Mouse (Mus musculus): ENCODE measurements around the gene Tspan4. TPM values are rescaled to one million over a fixed set of nuclear protein-coding genes. Genes with fewer than 3 reads are reported as not detected.

The Tspan4 gene
- total and polyA plus RNA-seq, 2 experiments from 2014 or later: 72.2 to 84.2 TPM

GRCm38 (mm10) chr7:141438201-141438968 is 36.7 kb upstream of the Tspan4 start:
- DNase-seq (ENCODE audit: low spot score) (no peak), ATAC-seq (ENCODE audit: insufficient read depth, low read depth) (no peak)
- TF ChIP-seq EP300 (IDR thresholded peaks at IDR 0.05; ENCODE audit: low read depth): no peak
- TF ChIP-seq CTCF (IDR thresholded peaks at IDR 0.05; ENCODE audit: low read depth): no peak
- 90% methylated on average over 12 of the region's 12 CpGs for WGBS
- Histone ChIP-seq H3K4me2 (ENCODE audit: low read depth, low read length) (no peak overlapping the region), H3K36me3 (replicated peaks; ENCODE audit: control insufficient read depth, insufficient read depth, low read length) (no peaks in the 10 kb centered on the region; the same call in 1 of the 2 replicates), H3K4me1 (ENCODE audit: control insufficient read depth, insufficient read depth) (peaks cover 28% of the 10 kb centered on the region), H3K9me3 (replicated peaks; ENCODE audit: control insufficient read depth, low read length) (no peaks in the 10 kb centered on the region), H3K4me3 (ENCODE audit: low read depth, low read length) (no peak overlapping the region), H3K9ac (replicated peaks; ENCODE audit: low read depth, low read length) (no peak overlapping the region), H3K27me3 (ENCODE audit: control insufficient read depth, insufficient read depth, low read length) (no peaks in the 10 kb centered on the region), H3K27ac (ENCODE audit: low read depth) (no peak overlapping the region)

- H3K4me2 ChIP-seq (ENCODE audit: low read depth, low read length): no peak overlapping the region
- H3K36me3 ChIP-seq (replicated peaks; ENCODE audit: control insufficient read depth, insufficient read depth, low read length): no peaks in the 10 kb centered on the region; the same call in 1 of the 2 replicates
- WGBS: 93% methylated on average over 10 of the region's 10 CpGs
- no peaks in the 10 kb centered on the region for H3K27me3 ChIP-seq (ENCODE audit: control insufficient read depth, insufficient read depth, low read length)
- DNase-seq (ENCODE audit: low spot score): no peak
- peaks cover 31% of the 10 kb centered on the region for H3K4me1 ChIP-seq (ENCODE audit: control insufficient read depth, insufficient read depth)
- H3K27ac ChIP-seq (ENCODE audit: low read depth): no peak overlapping the region
- no peak for TF ChIP-seq EP300 (IDR thresholded peaks at IDR 0.05; ENCODE audit: low read depth)
- no peak for TF ChIP-seq CTCF (IDR thresholded peaks at IDR 0.05; ENCODE audit: low read depth)
- no peak overlapping the region for H3K4me3 ChIP-seq (ENCODE audit: low read depth, low read length)
- no peak for ATAC-seq (ENCODE audit: insufficient read depth, low read depth)
- no peak overlapping the region for H3K9ac ChIP-seq (replicated peaks; ENCODE audit: low read depth, low read length)
- no peaks in the 10 kb centered on the region for H3K9me3 ChIP-seq (replicated peaks; ENCODE audit: control insufficient read depth, low read length)
Measured at GRCm38 (mm10) chr7:141439140-141439679, 35.8 kb upstream of the Tspan4 start.

GRCm38 (mm10) chr7:141439811-141440210 is 35.2 kb upstream of the Tspan4 start:
- Histone ChIP-seq H3K4me3 (ENCODE audit: low read depth, low read length) (no peak overlapping the region), H3K36me3 (replicated peaks; ENCODE audit: control insufficient read depth, insufficient read depth, low read length) (no peaks in the 10 kb centered on the region; the same call in 1 of the 2 replicates), H3K4me2 (ENCODE audit: low read depth, low read length) (no peak overlapping the region), H3K4me1 (ENCODE audit: control insufficient read depth, insufficient read depth) (peaks cover 27% of the 10 kb centered on the region), H3K27ac (ENCODE audit: low read depth) (no peak overlapping the region), H3K27me3 (ENCODE audit: control insufficient read depth, insufficient read depth, low read length) (no peaks in the 10 kb centered on the region), H3K9me3 (replicated peaks; ENCODE audit: control insufficient read depth, low read length) (no peaks in the 10 kb centered on the region), H3K9ac (replicated peaks; ENCODE audit: low read depth, low read length) (no peak overlapping the region)
- no peak for TF ChIP-seq EP300 (IDR thresholded peaks at IDR 0.05; ENCODE audit: low read depth)
- TF ChIP-seq CTCF (IDR thresholded peaks at IDR 0.05; ENCODE audit: low read depth): no peak
- DNase-seq (ENCODE audit: low spot score) (no peak), ATAC-seq (ENCODE audit: insufficient read depth, low read depth) (no peak)
- 95% methylated on average over 11 of the region's 11 CpGs for WGBS

DNA sequence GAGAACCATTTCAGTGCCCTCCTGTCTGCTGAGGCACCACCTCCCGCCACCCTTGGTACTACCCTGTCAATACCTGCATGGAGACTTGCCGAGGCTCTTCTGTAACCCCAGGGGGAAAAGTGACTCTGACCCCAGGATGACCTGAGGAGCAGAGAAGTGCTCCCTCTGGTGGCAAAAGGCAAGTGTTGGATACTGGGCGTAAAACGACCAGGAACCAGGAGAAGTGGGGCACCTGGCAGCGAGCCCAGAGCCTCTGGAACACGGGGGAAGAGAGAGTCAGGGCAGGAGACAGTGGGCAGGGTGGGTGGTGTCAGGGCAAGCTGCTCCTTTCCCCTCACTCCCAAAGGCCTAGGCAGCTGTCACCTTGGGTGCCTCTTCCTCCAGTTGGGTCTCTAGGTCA is 34.4 kb upstream of the Tspan4 start:
- H3K9ac ChIP-seq (replicated peaks; ENCODE audit: low read depth, low read length): no peak overlapping the region
- H3K36me3 ChIP-seq (replicated peaks; ENCODE audit: control insufficient read depth, insufficient read depth, low read length): no peaks in the 10 kb centered on the region; the same call in 1 of the 2 replicates
- H3K4me3 ChIP-seq (ENCODE audit: low read depth, low read length): no peak overlapping the region
- TF ChIP-seq CTCF (IDR thresholded peaks at IDR 0.05; ENCODE audit: low read depth) (peak; percentile 80), EP300 (IDR thresholded peaks at IDR 0.05; ENCODE audit: low read depth) (no peak)
- no peaks in the 10 kb centered on the region for H3K9me3 ChIP-seq (replicated peaks; ENCODE audit: control insufficient read depth, low read length)
- DNase-seq (ENCODE audit: low spot score): peak; percentile 75
- H3K27ac ChIP-seq (ENCODE audit: low read depth): no peak overlapping the region
- no peaks in the 10 kb centered on the region for H3K27me3 ChIP-seq (ENCODE audit: control insufficient read depth, insufficient read depth, low read length)
- H3K4me1 ChIP-seq (ENCODE audit: control insufficient read depth, insufficient read depth): peaks cover 22% of the 10 kb centered on the region
- ATAC-seq (ENCODE audit: insufficient read depth, low read depth): peak; percentile 5; the same call in 1 of the 2 replicates
- no peak overlapping the region for H3K4me2 ChIP-seq (ENCODE audit: low read depth, low read length)
- 18% methylated on average over 6 of the region's 6 CpGs for WGBS

- no peak overlapping the region for H3K9ac ChIP-seq (replicated peaks; ENCODE audit: low read depth, low read length)
- no peaks in the 10 kb centered on the region for H3K9me3 ChIP-seq (replicated peaks; ENCODE audit: control insufficient read depth, low read length)
- no peak overlapping the region for H3K27ac ChIP-seq (ENCODE audit: low read depth)
- 91% methylated on average over 9 of the region's 9 CpGs for WGBS
- H3K36me3 ChIP-seq (replicated peaks; ENCODE audit: control insufficient read depth, insufficient read depth, low read length): no peaks in the 10 kb centered on the region; the same call in 1 of the 2 replicates
- no peak for DNase-seq (ENCODE audit: low spot score)
- ATAC-seq (ENCODE audit: insufficient read depth, low read depth): no peak
- H3K4me1 ChIP-seq (ENCODE audit: control insufficient read depth, insufficient read depth): peaks cover 18% of the 10 kb centered on the region
- H3K27me3 ChIP-seq (ENCODE audit: control insufficient read depth, insufficient read depth, low read length): no peaks in the 10 kb centered on the region
- TF ChIP-seq EP300 (IDR thresholded peaks at IDR 0.05; ENCODE audit: low read depth) (no peak), CTCF (IDR thresholded peaks at IDR 0.05; ENCODE audit: low read depth) (no peak)
- H3K4me2 ChIP-seq (ENCODE audit: low read depth, low read length): no peak overlapping the region
- H3K4me3 ChIP-seq (ENCODE audit: low read depth, low read length): no peak overlapping the region
Measured at GRCm38 (mm10) chr7:141441460-141441859, 33.6 kb upstream of the Tspan4 start.
